Mouse (Mus musculus) lung, embryonic 16.5 days (tissue): ENCODE measurements around the gene Wdr26. TPM values are rescaled to one million over a fixed set of nuclear protein-coding genes. Genes with fewer than 3 reads are reported as not detected.
A peak's percentile ranks its signal among the peaks of the same experiment; 100 is the strongest.

Experiments used
- ATAC-seq: fragments of 200-750 bp; cut with Nextera tagmentation; 2 replicates; pipeline ENCODE4 v1.8.0; 2017; ENCODE audit warnings: low read depth, mild to moderate bottlenecking, moderate library complexity
- H3K27ac ChIP-seq: fragments of 300-500 bp; sonication (generic); 2 replicates; pipeline ENCODE4 v1.5.1; 2014; ENCODE audit warnings: mild to moderate bottlenecking, control low read depth, low read length
- H3K27me3 ChIP-seq: fragments of 300-500 bp; sonication (generic); 2 replicates; pipeline ENCODE4 v1.6.1; 2014; ENCODE audit warnings: low read depth, low read length, mixed read lengths; ENCODE audit not compliant: control insufficient read depth, insufficient read depth
- H3K36me3 ChIP-seq: fragments of 300-500 bp; sonication (generic); 2 replicates; pipeline ENCODE4 v1.6.1; 2014; ENCODE audit warnings: low read length; ENCODE audit not compliant: control insufficient read depth, insufficient read depth
- H3K4me1 ChIP-seq: fragments of 300-500 bp; sonication (generic); replicated peaks from 2 replicates; pipeline ENCODE4 v1.6.1; 2014; ENCODE audit warnings: low read length, mixed read lengths; ENCODE audit not compliant: control insufficient read depth, insufficient read depth
- H3K4me2 ChIP-seq: fragments of 300-500 bp; sonication (generic); 2 replicates; pipeline ENCODE4 v1.6.1; 2014; ENCODE audit warnings: low read depth, low read length, control low read depth
- H3K4me3 ChIP-seq: fragments of 300-500 bp; sonication (generic); 2 replicates; pipeline ENCODE4 v1.5.1; 2014; ENCODE audit warnings: mild to moderate bottlenecking, low read length, control low read depth
- H3K9ac ChIP-seq: fragments of 300-500 bp; sonication (generic); 2 replicates; pipeline ENCODE4 v1.6.1; 2014; ENCODE audit warnings: low read length, control low read depth
- H3K9me3 ChIP-seq: fragments of 300-500 bp; sonication (generic); 2 replicates; pipeline ENCODE4 v1.6.1; 2016; ENCODE audit warnings: low read length; ENCODE audit not compliant: control insufficient read depth
- WGBS: fragments of 180-500 bp; shearing (Covaris S2); extraction: QIAGEN DNeasy Blood & Tissue Kit; methylation state at CpG from one replicate; pipeline ENCODE4 v1.1.7; 2014; 5-methylcytosine and 5-hydroxymethylcytosine counted together
- polyA plus RNA-seq: library from polyadenylated mRNA; unstranded; fragments of >200 nt; fragmentation: Nextera tagmentation; extraction: Ambion mirVana; gene quantifications from 2 replicates; pipeline ENCODE4 v1.2.1, GENCODE M21; 2015

The Wdr26 gene
- polyA plus RNA-seq, 1 experiment from 2014 or later = 30.0 TPM

- Histone ChIP-seq H3K9me3 (no peaks in the 10 kb centered on the region), H3K4me1 (peaks cover 14% of the 10 kb centered on the region), H3K36me3 (peaks cover 5% of the 10 kb centered on the region), H3K4me3 (peak overlapping the region; percentile 98), H3K9ac (peak overlapping the region; percentile 98), H3K27me3 (no peaks in the 10 kb centered on the region), H3K4me2 (peak overlapping the region; percentile 84), H3K27ac (peak overlapping the region; percentile 93)
- ATAC-seq = peak; percentile 27
- under 1% methylated on average over 47 of the region's 56 CpGs for WGBS
Measured at GRCm38 (mm10) chr1:181210601-181211402, 999 bp downstream of the Wdr26 start.

- peak overlapping the region; percentile 98 for H3K4me3 ChIP-seq
- H3K9ac ChIP-seq = peak overlapping the region; percentile 98
- no peak for ATAC-seq
- 7% methylated on average over 4 of the region's 4 CpGs for WGBS
- peak overlapping the region; percentile 17 for H3K27ac ChIP-seq
- no peaks in the 10 kb centered on the region for H3K27me3 ChIP-seq
- peak overlapping the region; percentile 84 for H3K4me2 ChIP-seq
- H3K36me3 ChIP-seq = peaks cover 7% of the 10 kb centered on the region
- H3K9me3 ChIP-seq = no peaks in the 10 kb centered on the region
- peaks cover 14% of the 10 kb centered on the region for H3K4me1 ChIP-seq
Measured at GRCm38 (mm10) chr1:181210147-181210546, 1.7 kb downstream of the Wdr26 start.

- Histone ChIP-seq H3K27me3 (no peaks in the 10 kb centered on the region), H3K36me3 (peaks cover 53% of the 10 kb centered on the region), H3K4me2 (no peak overlapping the region), H3K4me1 (no peaks in the 10 kb centered on the region), H3K4me3 (no peak overlapping the region), H3K9me3 (no peaks in the 10 kb centered on the region), H3K27ac (no peak overlapping the region), H3K9ac (no peak overlapping the region)
- 90% methylated on average over 4 of the region's 4 CpGs for WGBS
- ATAC-seq = no peak
Measured at GRCm38 (mm10) chr1:181199446-181199845, 12.4 kb downstream of the Wdr26 start.

GRCm38 (mm10) chr1:181188925-181189324, 22.9 kb downstream of the Wdr26 start:
- Histone ChIP-seq H3K36me3 (peaks cover 45% of the 10 kb centered on the region), H3K27ac (no peak overlapping the region), H3K9me3 (no peaks in the 10 kb centered on the region), H3K4me2 (no peak overlapping the region), H3K4me1 (no peaks in the 10 kb centered on the region), H3K9ac (no peak overlapping the region), H3K27me3 (no peaks in the 10 kb centered on the region), H3K4me3 (no peak overlapping the region)
- WGBS = 93% methylated on average over 4 of the region's 4 CpGs
- ATAC-seq = no peak

- Histone ChIP-seq H3K4me3 (no peak overlapping the region), H3K4me1 (no peaks in the 10 kb centered on the region), H3K4me2 (no peak overlapping the region), H3K27me3 (no peaks in the 10 kb centered on the region), H3K9ac (no peak overlapping the region), H3K36me3 (peaks cover 22% of the 10 kb centered on the region), H3K27ac (no peak overlapping the region), H3K9me3 (no peaks in the 10 kb centered on the region)
- no peak for ATAC-seq
- 74% methylated on average over 8 of the region's 8 CpGs for WGBS
Measured at GRCm38 (mm10) chr1:181170210-181170609, 41.6 kb downstream of the Wdr26 start.

GRCm38 (mm10) chr1:181168377-181168776, 43.4 kb downstream of the Wdr26 start:
- no peak overlapping the region for H3K9ac ChIP-seq
- H3K27me3 ChIP-seq = no peaks in the 10 kb centered on the region
- ATAC-seq = no peak
- 73% methylated on average over 3 of the region's 3 CpGs for WGBS
- H3K4me3 ChIP-seq = no peak overlapping the region
- no peak overlapping the region for H3K4me2 ChIP-seq
- peaks cover 25% of the 10 kb centered on the region for H3K36me3 ChIP-seq
- no peaks in the 10 kb centered on the region for H3K9me3 ChIP-seq
- H3K4me1 ChIP-seq = no peaks in the 10 kb centered on the region
- no peak overlapping the region for H3K27ac ChIP-seq

GRCm38 (mm10) chr1:181167816-181168215, 44.0 kb downstream of the Wdr26 start:
- 81% methylated on average over 2 of the region's 2 CpGs for WGBS
- ATAC-seq = no peak
- H3K4me2 ChIP-seq = no peak overlapping the region
- peaks cover 30% of the 10 kb centered on the region for H3K36me3 ChIP-seq
- H3K27me3 ChIP-seq = no peaks in the 10 kb centered on the region
- no peak overlapping the region for H3K9ac ChIP-seq
- H3K9me3 ChIP-seq = no peaks in the 10 kb centered on the region
- no peak overlapping the region for H3K27ac ChIP-seq
- no peaks in the 10 kb centered on the region for H3K4me1 ChIP-seq
- no peak overlapping the region for H3K4me3 ChIP-seq

- no peak for ATAC-seq
- Histone ChIP-seq H3K4me1 (peaks cover 9% of the 10 kb centered on the region), H3K9me3 (no peaks in the 10 kb centered on the region), H3K36me3 (peaks cover 4% of the 10 kb centered on the region), H3K27ac (no peak overlapping the region), H3K9ac (peak overlapping the region; percentile 91), H3K4me2 (peak overlapping the region; percentile 81), H3K4me3 (peak overlapping the region; percentile 97), H3K27me3 (no peaks in the 10 kb centered on the region)
- WGBS = 31% methylated on average over 5 of the region's 5 CpGs
Measured at GRCm38 (mm10) chr1:181151541-181151940, 60.3 kb downstream of the Wdr26 start.

GRCm38 (mm10) chr1:181150827-181151534, 60.8 kb downstream of the Wdr26 start:
- H3K9ac ChIP-seq = peak overlapping the region; percentile 91
- peak overlapping the region; percentile 81 for H3K4me2 ChIP-seq
- under 1% methylated on average over 46 of the region's 59 CpGs for WGBS
- H3K27ac ChIP-seq = peak overlapping the region; percentile 63
- H3K27me3 ChIP-seq = no peaks in the 10 kb centered on the region
- peak; percentile 93 for ATAC-seq
- H3K36me3 ChIP-seq = peaks cover 4% of the 10 kb centered on the region
- no peaks in the 10 kb centered on the region for H3K9me3 ChIP-seq
- H3K4me1 ChIP-seq = peaks cover 9% of the 10 kb centered on the region
- peak overlapping the region; percentile 97 for H3K4me3 ChIP-seq
